Mouse (Mus musculus) 416B (cell line): Measurements from ENCODE around the gene Slc16a8.

ENCODE experiments used
- DNase-seq: peaks from one replicate; pipeline ENCODE4 v3.0.0; 2011; ENCODE audit warnings: low read depth

Gene Slc16a8

DNA sequence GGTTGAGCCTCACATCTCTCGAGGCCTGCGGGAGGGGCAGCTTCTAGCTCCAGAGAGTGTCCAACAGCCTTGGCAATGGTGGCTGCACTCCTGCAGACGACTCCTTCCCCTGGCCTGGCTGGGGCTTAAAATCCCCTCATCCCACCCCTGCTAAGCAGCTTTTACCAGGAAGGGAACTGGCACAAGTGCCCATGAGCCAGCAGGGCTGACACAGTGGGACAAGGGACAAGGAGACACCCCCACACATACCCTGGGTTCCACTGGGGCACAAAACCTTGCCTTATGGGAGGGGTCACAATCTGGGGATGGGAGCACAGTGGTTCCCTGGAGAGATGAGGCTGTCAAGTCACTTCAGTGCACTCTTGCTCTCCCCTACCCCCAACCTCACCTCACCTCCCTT, at the start of gene Slc16a8:
Slc16a8 (minus strand) TSS at position 101 of the 400 bp plus-strand sequence.
- no peak for DNase-seq

GRCm38 (mm10) chr15:79303725-79304124, 49.2 kb upstream of the Slc16a8 start:
- no peak for DNase-seq

DNA sequence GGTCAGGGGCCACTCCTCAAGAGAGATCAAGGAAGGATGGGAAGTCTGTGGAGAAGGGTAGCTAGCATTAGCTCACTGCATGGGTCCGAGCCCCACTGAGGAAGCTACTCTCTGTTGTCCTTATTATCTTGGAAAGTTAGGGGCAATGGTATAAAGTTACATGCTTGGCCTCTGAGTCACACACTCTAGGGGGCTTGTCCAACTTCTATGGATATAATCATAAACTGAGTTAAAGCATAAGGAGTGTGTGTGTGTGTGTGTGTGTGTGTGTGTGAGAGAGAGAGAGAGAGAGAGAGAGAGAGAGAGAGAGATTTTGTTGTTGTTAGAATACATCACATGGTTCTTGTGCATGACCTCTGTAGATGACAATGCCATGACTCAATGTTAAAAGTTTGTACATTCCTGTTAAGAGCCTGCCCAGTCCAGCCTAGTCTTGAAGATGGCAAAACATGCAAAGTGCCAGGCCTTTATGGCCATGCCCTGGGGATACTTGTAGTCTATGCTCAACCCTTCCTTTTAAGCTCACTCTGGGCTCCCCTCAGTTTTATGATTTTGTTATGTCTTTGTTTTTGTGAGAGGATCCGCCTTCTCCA, 45.1 kb upstream of the Slc16a8 start:
- no peak for DNase-seq

- no peak for DNase-seq
Observed at GRCm38 (mm10) chr15:79298553-79298952, 44.0 kb upstream of the Slc16a8 start.

- DNase-seq = no peak
Observed at GRCm38 (mm10) chr15:79292779-79293178, 38.2 kb upstream of the Slc16a8 start.

DNA sequence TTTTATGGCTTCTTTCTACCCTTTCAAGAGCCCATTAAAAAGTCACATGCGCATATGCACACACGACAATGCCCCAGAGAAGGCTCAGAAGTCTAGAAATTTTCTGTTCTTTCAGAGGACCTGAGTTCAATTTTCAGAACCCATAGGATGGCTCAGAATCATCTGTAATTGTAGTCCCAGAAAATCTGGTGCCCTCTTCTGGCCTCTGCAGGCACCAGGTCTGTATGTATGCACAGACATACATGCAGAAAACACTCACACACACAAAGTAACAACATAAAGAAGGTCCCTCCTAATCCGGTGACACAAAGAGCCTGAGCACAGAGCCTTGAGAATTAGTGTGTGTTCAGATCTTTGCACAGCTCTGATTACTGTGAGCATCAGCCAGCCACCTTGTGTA, 35.8 kb upstream of the Slc16a8 start:
- no peak for DNase-seq

- DNase-seq = no peak
Observed at GRCm38 (mm10) chr15:79289441-79289840, 34.9 kb upstream of the Slc16a8 start.

DNA sequence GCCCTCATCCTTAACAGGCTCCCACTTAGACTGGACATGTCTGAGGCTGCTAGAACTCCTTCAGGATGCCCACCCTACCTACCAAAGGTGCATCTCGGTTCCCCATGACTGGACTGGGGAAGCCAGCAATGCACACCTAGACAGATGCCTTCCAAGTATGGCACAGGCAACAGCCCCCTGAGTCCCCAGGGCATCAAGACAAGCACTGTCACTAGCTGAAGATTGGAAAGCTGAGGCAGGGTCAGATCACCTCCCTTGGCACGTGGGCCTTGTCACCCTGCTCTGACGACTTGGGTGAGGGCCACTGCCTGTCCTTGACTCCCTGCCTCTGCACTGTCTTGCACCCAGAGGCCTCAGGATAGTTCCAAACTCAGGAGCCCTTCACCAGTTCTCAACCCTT, 33.8 kb upstream of the Slc16a8 start:
- no peak for DNase-seq

DNA sequence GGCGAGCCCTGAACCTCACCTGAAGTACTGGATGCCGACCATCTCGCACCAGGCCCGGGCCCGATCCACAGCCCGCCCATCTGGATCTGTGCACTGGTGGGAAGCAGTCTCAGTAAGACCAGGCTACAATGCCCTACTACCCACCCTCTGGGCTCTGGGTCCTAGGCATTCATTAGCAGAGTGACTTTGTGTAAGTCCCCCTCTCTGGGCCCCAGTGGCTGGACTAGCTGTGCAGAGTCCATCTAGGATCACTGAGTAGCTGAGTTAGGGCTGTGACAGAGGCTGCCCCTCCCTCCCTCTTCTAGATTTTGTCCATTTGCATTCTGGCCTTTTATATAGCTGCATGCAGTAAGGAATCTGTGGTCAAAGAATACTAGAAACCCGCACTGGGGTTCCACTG, 32.5 kb upstream of the Slc16a8 start:
- DNase-seq = no peak

GRCm38 (mm10) chr15:79286141-79286540, 31.6 kb upstream of the Slc16a8 start:
- DNase-seq = no peak

DNA sequence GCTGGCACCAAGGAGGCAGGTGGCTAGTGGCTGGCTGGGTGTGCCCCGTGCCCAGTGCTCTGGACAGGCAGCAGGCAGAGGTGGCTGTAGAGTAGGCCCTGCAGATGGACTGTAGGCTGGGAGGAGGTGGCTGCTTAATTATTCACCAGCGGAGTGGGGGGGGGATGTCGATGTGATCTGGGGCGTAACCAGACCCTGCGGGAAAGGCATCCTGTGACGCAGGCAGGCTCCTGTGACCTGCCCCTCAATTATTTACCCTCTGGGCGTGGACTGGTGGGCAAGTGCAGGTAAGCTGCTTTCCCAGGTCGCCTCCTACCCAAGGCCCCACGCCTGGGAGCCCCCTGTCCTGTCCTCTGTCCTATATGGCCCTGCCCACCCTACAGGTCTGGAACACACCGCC, 30.8 kb upstream of the Slc16a8 start, which contains the start of gene Baiap2l2:
Baiap2l2 (minus strand) TSS at position 139 of the 400 bp plus-strand sequence.
- DNase-seq = no peak

- no peak for DNase-seq
Observed at GRCm38 (mm10) chr15:79283371-79283770, 28.8 kb upstream of the Slc16a8 start.

GRCm38 (mm10) chr15:79282434-79282833, 27.9 kb upstream of the Slc16a8 start:
- DNase-seq = no peak

GRCm38 (mm10) chr15:79281389-79281788, 26.8 kb upstream of the Slc16a8 start:
- DNase-seq = peak; percentile 75

GRCm38 (mm10) chr15:79280850-79281249, 26.3 kb upstream of the Slc16a8 start:
- DNase-seq = peak; percentile 52

DNA sequence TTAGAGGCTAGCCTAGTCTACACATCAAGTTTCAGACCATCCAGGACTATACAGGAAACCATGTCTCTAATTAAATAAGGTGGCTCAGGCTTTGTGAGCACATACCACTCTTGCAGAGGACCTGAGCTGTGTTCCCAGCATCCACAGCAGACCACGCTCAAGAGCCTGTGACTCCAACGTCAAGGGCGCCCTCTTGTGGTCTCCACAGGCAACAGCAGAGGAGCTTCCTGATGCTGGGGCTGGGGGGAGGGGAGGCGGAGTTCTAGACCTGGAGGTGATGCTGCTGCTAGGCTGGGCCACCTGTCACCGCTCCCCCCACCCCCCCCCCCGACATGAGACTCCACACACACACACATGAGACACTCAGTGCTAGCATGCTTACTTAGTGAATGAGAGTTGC, 25.6 kb upstream of the Slc16a8 start:
- peak; percentile 64 for DNase-seq

DNA sequence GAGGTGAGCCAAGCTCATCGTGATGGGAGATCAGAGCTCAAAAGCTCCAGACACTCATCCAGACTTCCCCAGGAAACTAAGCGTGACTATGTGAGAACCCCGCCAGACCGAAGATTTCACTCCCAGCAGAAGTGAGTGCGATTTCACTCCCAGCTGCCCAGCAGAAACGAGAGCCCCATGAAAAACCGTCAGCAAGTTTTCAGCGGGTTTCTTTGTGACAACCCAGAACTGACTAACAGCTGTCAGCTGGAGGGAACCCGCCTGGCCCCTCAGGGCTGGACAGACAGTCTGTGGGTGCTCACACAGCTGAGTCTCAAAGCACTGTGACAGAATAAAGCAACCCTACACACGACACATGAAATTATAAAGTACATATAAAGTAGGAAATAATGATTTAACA, 23.2 kb upstream of the Slc16a8 start:
- peak; percentile 7 for DNase-seq

DNA sequence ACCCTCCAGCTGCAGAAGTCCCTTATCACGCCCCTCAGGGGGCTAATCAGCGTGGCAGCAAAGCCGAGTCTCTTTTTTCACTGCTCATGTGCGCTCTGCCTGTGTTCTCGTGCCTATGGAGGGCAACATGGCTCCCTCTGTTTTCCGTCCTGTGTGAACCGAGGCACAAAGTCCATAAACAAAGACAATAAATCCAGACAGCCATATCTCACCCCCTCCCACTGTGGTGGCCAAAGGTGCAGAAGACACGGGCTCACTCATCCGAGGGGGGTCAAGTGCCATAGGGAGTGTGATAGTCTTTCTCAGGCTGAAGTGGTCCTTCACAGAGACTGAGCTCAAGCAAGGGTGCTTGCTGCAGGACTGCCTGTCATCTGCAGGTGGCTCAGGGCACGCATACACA, 18.5 kb upstream of the Slc16a8 start:
- DNase-seq = no peak

DNA sequence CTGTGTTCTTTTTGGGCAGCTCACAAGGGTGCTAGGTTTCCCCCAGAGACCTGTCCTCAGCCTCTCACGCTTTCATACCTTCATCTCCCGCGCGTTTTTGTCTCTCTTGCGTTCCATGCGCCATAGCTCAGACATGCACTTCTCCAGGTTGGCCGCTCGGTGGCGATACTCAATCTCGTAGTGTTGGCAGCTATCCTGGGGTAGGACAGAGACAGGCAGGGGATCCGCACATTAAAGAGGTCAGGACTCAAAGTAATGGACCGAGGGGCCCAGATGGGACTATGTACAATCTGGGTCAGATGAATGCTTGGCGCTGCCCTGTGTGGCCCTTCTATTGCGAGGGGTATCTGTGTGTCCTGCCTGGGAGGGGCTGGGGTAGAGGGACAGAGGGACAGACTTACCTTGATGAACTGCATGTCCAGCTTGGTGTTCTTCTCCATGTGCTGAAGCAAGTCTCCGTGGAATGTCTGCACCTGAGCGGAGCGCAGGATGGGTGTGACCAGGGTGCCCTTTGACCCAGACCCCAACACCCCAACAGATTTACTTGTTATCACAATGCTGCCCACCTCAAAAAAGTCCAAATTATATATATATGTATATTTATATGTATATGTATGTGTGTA, 16.7 kb upstream of the Slc16a8 start:
- DNase-seq = peak; percentile 71

DNA sequence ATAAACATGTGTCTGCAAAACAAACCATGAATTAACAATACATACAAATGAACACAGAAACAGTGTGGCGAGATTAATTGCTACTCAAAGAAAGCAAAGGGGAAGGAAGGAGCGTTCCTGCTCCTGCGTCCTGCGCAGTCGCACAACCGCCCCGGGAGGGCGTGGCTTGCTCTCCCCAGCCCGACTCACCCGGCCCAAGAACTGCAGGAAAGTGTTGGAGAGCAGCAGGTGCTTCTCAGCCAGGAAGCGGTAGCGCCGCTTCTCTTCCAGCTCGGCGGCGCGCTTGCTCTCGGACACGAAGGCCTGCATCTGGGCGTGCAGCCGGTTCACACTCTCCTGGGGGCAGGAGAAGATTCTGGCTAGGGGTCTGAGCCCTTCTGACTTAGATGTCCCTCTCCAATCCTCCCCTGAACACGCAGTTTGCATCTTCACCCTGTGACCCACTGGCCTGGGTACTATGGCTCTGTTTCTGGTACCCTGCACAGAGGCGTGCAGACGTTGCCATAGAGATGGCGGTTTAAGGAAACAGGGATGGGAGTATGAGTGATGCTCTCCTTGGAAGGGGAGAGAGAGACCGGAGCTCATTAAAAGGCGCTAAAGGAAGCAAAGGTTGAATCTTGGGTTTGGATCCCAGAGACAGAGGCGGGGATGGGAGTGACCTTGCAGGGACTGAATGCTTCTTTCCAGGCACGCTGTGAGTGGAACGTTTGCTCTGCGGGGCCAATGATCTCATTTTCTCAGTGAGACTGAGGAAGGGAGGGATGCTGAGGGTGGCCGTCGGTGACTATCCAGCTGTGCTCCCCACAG, 16.0 kb upstream of the Slc16a8 start:
- DNase-seq = peak; percentile 89

GRCm38 (mm10) chr15:79268521-79268920, 14.0 kb upstream of the Slc16a8 start:
- no peak for DNase-seq

GRCm38 (mm10) chr15:79265384-79265783, 10.8 kb upstream of the Slc16a8 start:
- no peak for DNase-seq

GRCm38 (mm10) chr15:79263726-79264125, 9.2 kb upstream of the Slc16a8 start:
- DNase-seq = no peak
